Mouse (Mus musculus): ENCODE results near the gene Angptl8.

The Angptl8 gene

GRCm38 (mm10) chr9:21816716-21817305 lies 18.5 kb upstream of the Angptl8 start:
- DNase-seq (ENCODE audit: low spot score) = no peak

- DNase-seq (ENCODE audit: low spot score) = no peak
These were observed 17.2 kb upstream of the Angptl8 start for GRCm38 (mm10) chr9:21818125-21818524.

- DNase-seq (ENCODE audit: low spot score) = no peak
These were observed 16.7 kb upstream of the Angptl8 start for GRCm38 (mm10) chr9:21818561-21818960.

GRCm38 (mm10) chr9:21819181-21819729 lies 16.1 kb upstream of the Angptl8 start:
- no peak for DNase-seq (ENCODE audit: low spot score)

GRCm38 (mm10) chr9:21820183-21820582 lies 15.1 kb upstream of the Angptl8 start:
- DNase-seq (ENCODE audit: low spot score) = no peak

- no peak for DNase-seq (ENCODE audit: low spot score)
These were observed 12.6 kb upstream of the Angptl8 start for GRCm38 (mm10) chr9:21822686-21823085.

GRCm38 (mm10) chr9:21823957-21824356 lies 11.4 kb upstream of the Angptl8 start:
- no peak for DNase-seq (ENCODE audit: low spot score)

GRCm38 (mm10) chr9:21824366-21824765 lies 10.9 kb upstream of the Angptl8 start:
- DNase-seq (ENCODE audit: low spot score) = no peak

- DNase-seq (ENCODE audit: low spot score) = no peak
These were observed 5.4 kb upstream of the Angptl8 start for GRCm38 (mm10) chr9:21829834-21830460.

- no peak for DNase-seq (ENCODE audit: low spot score)
These were observed 4.9 kb upstream of the Angptl8 start for GRCm38 (mm10) chr9:21830461-21830850.

GRCm38 (mm10) chr9:21830936-21831335 lies 4.4 kb upstream of the Angptl8 start:
- no peak for DNase-seq (ENCODE audit: low spot score)

- DNase-seq (ENCODE audit: low spot score) = no peak
These were observed 3.6 kb upstream of the Angptl8 start for GRCm38 (mm10) chr9:21831558-21832240.

- DNase-seq (ENCODE audit: low spot score) = no peak
These were observed 2.4 kb downstream of the Angptl8 start for GRCm38 (mm10) chr9:21837690-21838089.

- peak; percentile 59 for DNase-seq (ENCODE audit: low spot score)
These were observed 4.9 kb downstream of the Angptl8 start for GRCm38 (mm10) chr9:21840115-21840787.

GRCm38 (mm10) chr9:21841340-21841739 lies 6.0 kb downstream of the Angptl8 start:
- no peak for DNase-seq (ENCODE audit: low spot score)

GRCm38 (mm10) chr9:21842391-21842790 lies 7.1 kb downstream of the Angptl8 start:
- DNase-seq (ENCODE audit: low spot score) = no peak

- DNase-seq (ENCODE audit: low spot score) = no peak
These were observed 7.8 kb downstream of the Angptl8 start for GRCm38 (mm10) chr9:21843086-21843485.

- no peak for DNase-seq (ENCODE audit: low spot score)
These were observed 10.2 kb downstream of the Angptl8 start for GRCm38 (mm10) chr9:21845381-21846080.

GRCm38 (mm10) chr9:21846755-21847341 lies 11.5 kb downstream of the Angptl8 start:
- DNase-seq (ENCODE audit: low spot score) = no peak

- no peak for DNase-seq (ENCODE audit: low spot score)
These were observed 12.1 kb downstream of the Angptl8 start for GRCm38 (mm10) chr9:21847425-21847824.

GRCm38 (mm10) chr9:21847926-21848325 lies 12.6 kb downstream of the Angptl8 start:
- DNase-seq (ENCODE audit: low spot score) = no peak

Data from layer of hippocampus, adult 9-10 months (tissue).